Mouse (Mus musculus): Measurements from ENCODE around the gene Mmp14. TPM values are rescaled to one million over a fixed set of nuclear protein-coding genes. Genes with fewer than 3 reads are reported as not detected.

The Mmp14 gene
- polyA plus RNA-seq, 1 experiment from 2014 or later: 194 TPM

DNA sequence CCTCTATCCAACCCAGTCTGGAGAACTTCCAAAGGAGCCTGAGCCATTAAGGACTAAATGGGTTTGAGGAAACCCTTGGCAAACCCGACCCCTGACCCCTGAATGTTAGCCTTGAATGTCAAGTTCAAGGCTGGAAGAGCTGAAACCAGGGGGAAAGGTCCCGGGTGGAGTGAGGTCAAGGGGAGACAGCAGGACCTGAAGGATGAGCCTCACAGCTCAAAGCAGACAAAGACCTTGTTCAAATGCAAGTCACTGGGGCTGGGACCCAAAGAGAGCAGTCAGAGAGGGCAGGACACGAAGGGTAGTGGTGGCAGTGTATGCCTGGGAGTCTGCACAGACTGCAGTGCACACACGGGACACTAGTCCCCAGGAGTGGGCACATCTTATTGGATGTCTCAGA is 10.0 kb downstream of the Mmp14 start:
- Histone ChIP-seq H3K9ac (no peak overlapping the region), H3K4me3 (no peak overlapping the region), H3K4me1 (peaks cover 20% of the 10 kb centered on the region), H3K36me3 (peaks cover 55% of the 10 kb centered on the region), H3K27ac (0 out of 2 replicates have a peak overlapping the region, but pooled peaks have one; percentile 41), H3K4me2 (replicated peaks) (no peak overlapping the region), H3K9me3 (no peaks in the 10 kb centered on the region), H3K27me3 (no peaks in the 10 kb centered on the region)
- ATAC-seq (ENCODE audit: insufficient number of reproducible peaks, insufficient read depth, low FRiP score, low TSS enrichment): no peak
- 79% methylated on average over 4 of the region's 4 CpGs for WGBS

DNA sequence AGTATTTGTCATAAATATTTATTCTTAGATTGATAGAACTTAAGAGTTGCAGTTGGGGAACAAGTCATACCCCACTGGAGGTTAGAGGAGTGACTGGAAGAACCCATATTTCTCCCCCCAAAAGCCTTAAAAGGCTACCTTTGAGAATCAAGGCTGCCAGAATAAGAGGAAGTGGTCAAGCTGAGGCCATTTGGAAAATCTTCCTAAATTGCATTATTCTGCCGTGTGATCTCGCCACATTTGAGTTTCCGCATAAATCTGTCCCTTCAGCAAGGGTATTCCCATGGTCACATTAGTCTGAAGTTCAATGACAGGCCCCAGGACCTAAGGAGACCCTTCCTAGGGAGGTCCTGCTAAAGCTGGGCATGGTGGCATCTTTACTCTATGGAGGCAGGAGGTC is 11.1 kb downstream of the Mmp14 start:
- 74% methylated on average over 3 of the region's 3 CpGs for WGBS
- H3K4me2 ChIP-seq (replicated peaks): 0 out of 2 replicates have a peak overlapping the region, but pooled peaks have one; percentile 23

DNA sequence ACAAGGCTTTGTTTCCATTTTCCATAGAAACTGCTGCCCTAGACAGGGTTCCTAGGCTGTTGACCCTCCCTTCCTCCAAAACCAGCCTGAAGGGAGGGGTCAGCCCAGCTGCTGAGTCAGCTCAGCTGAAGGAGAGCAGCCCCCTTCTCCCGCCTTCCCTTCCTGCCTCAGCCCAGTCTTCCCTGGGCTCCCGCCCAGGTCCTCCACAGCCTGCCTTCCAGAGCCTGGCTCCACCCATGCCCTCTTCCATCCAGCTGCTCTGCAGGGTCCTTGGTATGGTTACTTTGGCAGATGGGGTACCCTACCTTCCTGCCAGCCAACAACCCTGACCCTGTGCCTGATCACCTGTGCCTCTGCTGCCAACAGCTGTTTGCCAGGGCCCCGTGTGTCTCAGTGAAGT is 11.8 kb downstream of the Mmp14 start:
- Histone ChIP-seq H3K4me2 (replicated peaks) (peak overlapping the region; percentile 23; the same call in 1 of the 2 replicates), H3K9ac (0 out of 2 replicates have a peak overlapping the region, but pooled peaks have one; percentile 19)
- ATAC-seq (ENCODE audit: insufficient number of reproducible peaks, insufficient read depth, low FRiP score, low TSS enrichment): peak; percentile 80

More for the DNA sequence above, 11.1 kb downstream of the Mmp14 start:
- no peaks in the 10 kb centered on the region for H3K27me3 ChIP-seq
- peaks cover 43% of the 10 kb centered on the region for H3K36me3 ChIP-seq
- no peaks in the 10 kb centered on the region for H3K9me3 ChIP-seq
- ATAC-seq (ENCODE audit: insufficient number of reproducible peaks, insufficient read depth, low FRiP score, low TSS enrichment): no peak
- peaks cover 20% of the 10 kb centered on the region for H3K4me1 ChIP-seq
- H3K4me3 ChIP-seq: no peak overlapping the region
- peak overlapping the region; percentile 93 for H3K27ac ChIP-seq
- no peak overlapping the region for H3K9ac ChIP-seq

DNA sequence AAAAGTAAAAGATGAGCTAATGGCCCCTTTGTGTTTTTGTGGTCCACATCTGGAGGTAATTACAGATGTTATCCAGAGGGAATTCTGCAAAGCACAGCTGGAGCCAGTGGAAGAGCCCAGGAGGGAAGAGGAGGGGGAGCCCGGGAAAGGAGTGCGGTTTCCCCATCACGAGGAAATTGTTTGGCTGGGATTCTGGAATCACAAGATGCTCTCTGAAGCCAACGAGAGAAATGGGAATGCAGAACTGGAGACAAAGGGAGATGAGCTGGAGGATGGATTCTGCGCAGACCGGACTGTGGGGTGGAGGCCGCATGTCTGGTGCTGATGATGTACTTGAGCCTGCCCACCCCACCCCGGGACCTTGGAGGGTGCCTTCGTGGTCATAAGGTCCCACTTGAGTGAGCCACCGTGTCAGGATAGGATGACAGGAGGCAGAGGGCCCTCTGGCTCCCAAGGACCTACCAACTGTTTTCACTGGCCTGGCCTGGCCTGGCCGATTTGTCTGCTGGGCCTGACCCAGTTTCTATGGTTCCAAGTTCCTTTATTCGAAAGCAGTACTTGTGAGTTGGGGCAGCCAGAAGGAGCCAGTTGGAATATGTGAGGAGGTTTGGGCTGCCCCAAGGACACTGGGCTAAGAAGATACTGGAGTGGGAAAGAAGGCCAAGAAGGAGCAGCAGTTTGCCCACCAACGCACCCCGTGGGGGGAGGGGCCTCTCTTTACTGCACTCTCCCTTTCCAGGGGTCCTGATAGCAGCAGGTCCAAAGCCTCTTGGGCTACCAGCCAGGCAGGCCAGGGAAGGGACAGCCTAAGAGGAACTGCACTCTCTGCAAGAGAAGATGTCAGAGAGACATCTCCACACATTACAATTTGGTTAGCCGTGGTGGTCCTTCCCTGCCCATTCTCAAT is 12.6 kb downstream of the Mmp14 start:
- Histone ChIP-seq H3K9ac (no peak overlapping the region), H3K4me1 (peaks cover 20% of the 10 kb centered on the region), H3K9me3 (no peaks in the 10 kb centered on the region), H3K4me2 (replicated peaks) (peak overlapping the region; percentile 15; the same call in 1 of the 2 replicates), H3K4me3 (no peak overlapping the region), H3K27ac (peak overlapping the region; percentile 93), H3K36me3 (peaks cover 30% of the 10 kb centered on the region), H3K27me3 (no peaks in the 10 kb centered on the region)
- ATAC-seq (ENCODE audit: insufficient number of reproducible peaks, insufficient read depth, low FRiP score, low TSS enrichment): no peak
- 47% methylated on average over 15 of the region's 15 CpGs for WGBS

More for the DNA sequence above, 11.8 kb downstream of the Mmp14 start:
- no peaks in the 10 kb centered on the region for H3K27me3 ChIP-seq
- H3K27ac ChIP-seq: peak overlapping the region; percentile 93
- H3K36me3 ChIP-seq: peaks cover 37% of the 10 kb centered on the region
- H3K4me3 ChIP-seq: 0 out of 2 replicates have a peak overlapping the region, but pooled peaks have one; percentile 2
- 21% methylated on average over 3 of the region's 3 CpGs for WGBS
- peaks cover 20% of the 10 kb centered on the region for H3K4me1 ChIP-seq
- no peaks in the 10 kb centered on the region for H3K9me3 ChIP-seq

DNA sequence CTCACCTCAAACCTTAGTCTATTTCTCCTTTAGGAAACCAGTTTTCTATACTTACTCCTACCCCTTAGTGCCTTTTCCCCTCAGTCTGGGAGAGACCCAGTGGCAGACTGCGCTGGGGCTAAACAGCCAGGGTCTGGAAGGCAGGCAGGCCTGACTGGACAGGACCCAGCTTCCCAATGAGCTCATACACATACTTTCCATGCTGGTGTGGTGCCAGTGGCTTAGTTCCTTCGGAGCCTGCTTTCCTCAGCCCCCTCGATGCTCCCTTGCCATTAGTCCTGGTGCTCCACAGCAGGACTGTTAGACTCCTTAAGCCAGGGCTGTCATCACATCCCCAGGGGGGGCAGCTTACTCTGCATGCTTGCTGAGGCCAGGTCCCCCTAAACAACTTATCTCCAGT is 14.1 kb downstream of the Mmp14 start:
- no peaks in the 10 kb centered on the region for H3K27me3 ChIP-seq
- no peaks in the 10 kb centered on the region for H3K9me3 ChIP-seq
- H3K27ac ChIP-seq: no peak overlapping the region
- H3K36me3 ChIP-seq: peaks cover 15% of the 10 kb centered on the region
- H3K9ac ChIP-seq: no peak overlapping the region
- no peak overlapping the region for H3K4me3 ChIP-seq
- no peak overlapping the region for H3K4me2 ChIP-seq (replicated peaks)
- no peak for ATAC-seq (ENCODE audit: insufficient number of reproducible peaks, insufficient read depth, low FRiP score, low TSS enrichment)
- WGBS: 50% methylated on average over 3 of the region's 3 CpGs
- peaks cover 20% of the 10 kb centered on the region for H3K4me1 ChIP-seq

DNA sequence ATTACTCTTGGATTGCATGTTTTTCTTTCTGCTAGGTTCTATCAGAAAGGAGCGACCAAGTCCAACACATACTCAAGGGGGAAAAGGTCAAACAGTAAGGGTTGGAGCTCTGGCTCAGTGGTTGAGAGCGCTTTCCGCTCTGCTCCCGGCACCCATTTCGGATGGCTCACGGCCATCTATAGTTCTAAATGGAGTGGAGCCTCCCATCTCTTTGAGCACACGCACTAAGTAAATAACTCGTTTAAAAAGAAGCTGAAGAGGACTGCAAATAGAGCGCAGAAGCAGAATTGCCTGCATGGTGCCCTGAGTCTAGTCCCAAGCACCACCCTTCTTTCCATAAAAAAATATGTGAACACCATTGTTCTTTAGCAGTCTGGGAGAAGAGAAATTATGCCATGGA is 22.2 kb downstream of the Mmp14 start:
- Histone ChIP-seq H3K9me3 (no peaks in the 10 kb centered on the region), H3K4me1 (no peaks in the 10 kb centered on the region), H3K4me3 (no peak overlapping the region), H3K27me3 (no peaks in the 10 kb centered on the region), H3K9ac (no peak overlapping the region), H3K36me3 (no peaks in the 10 kb centered on the region), H3K27ac (no peak overlapping the region), H3K4me2 (replicated peaks) (no peak overlapping the region)
- 90% methylated on average over 9 of the region's 9 CpGs for WGBS
- no peak for ATAC-seq (ENCODE audit: insufficient number of reproducible peaks, insufficient read depth, low FRiP score, low TSS enrichment)

DNA sequence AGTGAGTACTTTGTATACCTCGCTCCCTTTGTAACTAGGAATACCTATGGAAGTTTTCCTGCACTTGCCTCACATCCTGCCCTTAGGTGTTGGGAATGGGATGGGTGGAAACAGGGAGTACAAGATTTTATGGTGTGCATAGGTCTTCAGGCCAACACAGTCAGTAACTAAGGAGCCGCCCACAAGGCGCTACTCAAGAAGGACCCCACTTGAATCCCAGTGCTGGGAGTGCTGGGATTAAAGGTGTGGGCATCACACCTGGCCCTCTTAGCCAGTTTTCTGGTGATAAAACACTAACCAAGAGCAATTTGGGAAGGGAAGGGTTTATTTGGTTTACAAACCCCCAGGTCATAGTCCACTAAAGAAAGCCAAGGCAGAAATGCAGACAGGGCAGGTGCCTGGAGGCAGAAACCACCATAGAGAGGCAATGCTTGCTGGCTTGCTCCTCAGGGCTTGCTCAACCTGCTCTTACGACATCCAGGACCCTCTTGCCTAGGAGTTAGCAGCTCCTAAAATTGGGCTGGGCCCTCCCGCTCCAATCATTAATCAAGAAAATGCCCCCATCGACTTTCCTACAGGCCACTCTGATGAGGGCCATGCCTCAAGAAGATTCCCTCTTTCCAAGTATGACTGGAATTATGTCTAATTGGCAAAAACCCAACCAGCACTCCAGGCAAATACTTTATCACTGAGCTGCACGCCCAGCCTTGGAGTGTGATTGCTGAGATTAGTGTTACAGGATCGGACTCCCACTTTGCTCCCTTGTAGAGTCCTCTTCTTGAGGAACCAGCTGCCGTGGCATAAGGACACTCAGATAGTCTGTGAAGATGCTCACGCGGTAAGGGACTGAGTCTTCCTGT is 23.5 kb downstream of the Mmp14 start:
- Histone ChIP-seq H3K9ac (no peak overlapping the region), H3K27ac (no peak overlapping the region), H3K4me1 (no peaks in the 10 kb centered on the region), H3K4me2 (replicated peaks) (no peak overlapping the region), H3K27me3 (no peaks in the 10 kb centered on the region), H3K9me3 (no peaks in the 10 kb centered on the region), H3K36me3 (no peaks in the 10 kb centered on the region), H3K4me3 (no peak overlapping the region)
- no peak for ATAC-seq (ENCODE audit: insufficient number of reproducible peaks, insufficient read depth, low FRiP score, low TSS enrichment)
- WGBS: 80% methylated on average over 11 of the region's 11 CpGs

DNA sequence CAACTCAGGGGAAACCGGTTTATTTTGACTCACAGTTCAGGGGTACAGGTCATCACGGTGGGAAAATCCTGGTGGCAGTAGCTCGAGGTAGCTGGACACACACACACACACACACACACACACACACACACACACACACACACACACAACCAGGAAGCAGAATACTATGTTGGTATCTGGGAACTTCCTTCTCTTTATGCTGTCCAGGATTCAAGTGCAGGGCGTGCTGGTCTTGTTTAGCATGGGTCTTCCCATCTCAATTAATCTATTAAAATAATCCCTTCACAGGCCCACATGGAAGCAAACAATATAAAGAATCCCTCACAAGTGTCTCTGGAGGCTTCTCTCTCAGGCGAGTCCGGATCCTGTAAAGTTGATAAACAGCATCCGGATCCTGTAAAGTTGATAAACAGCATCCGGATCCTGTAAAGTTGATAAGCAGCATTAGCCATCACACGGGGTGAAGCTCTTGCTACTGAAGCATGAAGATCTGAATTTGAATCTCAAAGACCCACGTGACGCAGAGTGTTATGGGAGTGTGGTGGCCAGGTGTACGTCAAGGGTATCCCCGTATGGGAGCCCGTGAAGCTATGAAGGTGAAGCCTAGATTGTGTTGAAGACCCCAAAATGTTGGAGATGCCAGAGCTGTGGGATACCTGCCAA is 26.6 kb downstream of the Mmp14 start:
- no peak overlapping the region for H3K4me3 ChIP-seq
- H3K9me3 ChIP-seq: no peaks in the 10 kb centered on the region
- WGBS: 85% methylated on average over 14 of the region's 14 CpGs
- H3K9ac ChIP-seq: no peak overlapping the region
- no peaks in the 10 kb centered on the region for H3K27me3 ChIP-seq
- H3K36me3 ChIP-seq: no peaks in the 10 kb centered on the region
- no peak for ATAC-seq (ENCODE audit: insufficient number of reproducible peaks, insufficient read depth, low FRiP score, low TSS enrichment)
- no peak overlapping the region for H3K27ac ChIP-seq
- H3K4me2 ChIP-seq (replicated peaks): no peak overlapping the region
- H3K4me1 ChIP-seq: no peaks in the 10 kb centered on the region

DNA sequence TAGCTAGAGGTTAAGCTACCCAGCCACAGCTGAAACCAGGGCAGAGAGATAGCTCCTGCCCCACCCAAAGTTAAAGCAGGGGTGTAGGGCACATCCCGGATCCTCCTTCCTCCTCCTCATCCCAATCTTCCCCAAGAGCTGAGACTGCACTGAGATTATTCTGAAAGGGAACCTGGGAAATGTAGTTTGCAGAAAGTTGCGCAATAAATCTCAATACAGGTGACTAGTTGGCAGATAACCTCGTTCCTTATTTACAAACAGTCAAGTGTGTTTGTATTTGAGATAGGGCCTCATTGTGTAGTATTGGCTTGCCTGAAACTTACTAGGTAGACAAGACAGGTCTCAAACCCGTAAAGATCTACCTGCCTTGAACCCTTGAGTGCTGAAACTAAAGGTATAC is 30.7 kb downstream of the Mmp14 start:
- H3K36me3 ChIP-seq: peaks cover 1% of the 10 kb centered on the region; the same call in 1 of the 2 replicates
- H3K27ac ChIP-seq: no peak overlapping the region
- H3K4me2 ChIP-seq (replicated peaks): no peak overlapping the region
- H3K27me3 ChIP-seq: no peaks in the 10 kb centered on the region
- no peak overlapping the region for H3K9ac ChIP-seq
- 80% methylated on average over 4 of the region's 4 CpGs for WGBS
- no peak overlapping the region for H3K4me3 ChIP-seq
- H3K9me3 ChIP-seq: no peaks in the 10 kb centered on the region
- no peak for ATAC-seq (ENCODE audit: insufficient number of reproducible peaks, insufficient read depth, low FRiP score, low TSS enrichment)
- H3K4me1 ChIP-seq: peaks cover 4% of the 10 kb centered on the region; the same call in 1 of the 2 replicates

DNA sequence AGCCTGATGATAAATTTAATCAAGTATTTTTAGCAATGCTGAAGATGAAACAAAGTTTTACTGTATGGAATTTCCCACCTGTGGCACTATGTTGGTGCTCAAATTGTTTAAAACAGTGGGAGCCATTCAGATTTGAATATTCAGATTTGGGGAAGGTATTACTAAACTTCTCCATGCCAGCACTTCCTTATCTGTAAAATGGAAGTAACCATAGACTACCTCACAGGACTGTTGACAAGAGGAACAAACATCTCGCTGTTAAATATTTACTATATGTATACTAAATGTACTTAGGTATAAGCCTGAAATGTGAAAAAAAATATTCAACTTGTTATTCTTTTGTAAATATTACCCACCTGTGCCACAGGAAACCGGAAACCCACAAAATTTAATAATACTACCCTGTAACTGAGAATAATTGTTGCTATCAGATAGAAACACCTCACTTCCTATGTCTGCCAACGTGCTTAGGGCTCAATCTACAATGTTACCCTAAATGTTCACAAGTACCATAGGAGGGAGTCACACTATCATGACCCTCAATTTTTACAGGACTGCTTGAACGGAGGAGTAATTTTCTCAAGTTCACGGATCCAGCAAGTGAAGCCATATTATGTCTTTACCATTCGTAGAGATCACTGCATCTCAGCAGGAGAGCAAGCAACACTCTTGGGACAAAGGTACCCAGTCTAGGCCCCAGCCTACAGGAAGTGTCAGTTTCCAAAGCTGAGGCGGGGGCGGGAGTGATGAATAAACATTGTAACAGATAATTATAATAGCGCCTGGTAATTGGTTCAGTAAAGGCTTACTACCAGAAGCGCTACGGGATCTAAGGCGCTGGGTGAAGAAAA is 31.9 kb downstream of the Mmp14 start:
- 16% methylated on average over 12 of the region's 12 CpGs for WGBS

More for the DNA sequence above, 31.9 kb downstream of the Mmp14 start:
- H3K9me3 ChIP-seq: no peaks in the 10 kb centered on the region
- H3K4me2 ChIP-seq (replicated peaks): peak overlapping the region; percentile 78
- H3K9ac ChIP-seq: peak overlapping the region; percentile 73; the same call in 1 of the 2 replicates
- ATAC-seq (ENCODE audit: insufficient number of reproducible peaks, insufficient read depth, low FRiP score, low TSS enrichment): no peak
- H3K36me3 ChIP-seq: peaks cover 13% of the 10 kb centered on the region
- H3K27me3 ChIP-seq: no peaks in the 10 kb centered on the region
- H3K4me1 ChIP-seq: peaks cover 4% of the 10 kb centered on the region; the same call in 1 of the 2 replicates
- no peak overlapping the region for H3K27ac ChIP-seq
- peak overlapping the region; percentile 73 for H3K4me3 ChIP-seq

Measured in embryonic facial prominence, embryonic 12.5 days (tissue).